Mouse (Mus musculus) G1E (cell line): ENCODE data around the gene Pde1c.

ENCODE experiments used
- CTCF ChIP-seq: IDR thresholded peaks from 2 replicates; pipeline ENCODE4 v1.5.1; 2012; ENCODE audit warnings: low read depth, low read length, inconsistent platforms, mixed read lengths
- POLR2AphosphoS5 ChIP-seq: IDR thresholded peaks from 2 replicates; pipeline ENCODE4 v1.6.1; 2012; ENCODE audit warnings: low read depth, low read length, inconsistent platforms; ENCODE audit not compliant: insufficient replicate concordance

GRCm38 (mm10) chr6:56523938-56524866 is 44.7 kb downstream of the Pde1c start:
- no peak for TF ChIP-seq POLR2AphosphoS5
- TF ChIP-seq CTCF: no peak
